Mouse (Mus musculus) hematopoietic stem cell, adult 5-6 weeks (primary cell): ENCODE measurements around the gene Padi3. TPM values are rescaled to one million over a fixed set of nuclear protein-coding genes. Genes with fewer than 3 reads are reported as not detected.

Experiments used
- ATAC-seq, 2 experiments: fragments of 125-278 bp in 1 of 2; replicated peaks in 1 of 2; 2 replicates each; pipeline ENCODE4 v1.8.0; 2016 to 2017; ENCODE audit warnings: inconsistent platforms in 2 of 2, mild to moderate bottlenecking in 2 of 2, moderate number of reproducible peaks in 2 of 2, low read depth in 1 of 2, moderate TSS enrichment in 1 of 2; ENCODE audit not compliant: low FRiP score in 2 of 2, poor library complexity in 2 of 2, severe bottlenecking in 2 of 2, insufficient read depth in 1 of 2, low TSS enrichment in 1 of 2
- total RNA-seq: library from RNA; stranded (forward); fragments of 172-1452, 232-1000 nt; gene quantifications from 2 replicates; pipeline ENCODE4 v1.2.3, GENCODE M21; 2017

Padi3 gene
- total RNA-seq, 1 experiment from 2014 or later, result 0.35 TPM

DNA sequence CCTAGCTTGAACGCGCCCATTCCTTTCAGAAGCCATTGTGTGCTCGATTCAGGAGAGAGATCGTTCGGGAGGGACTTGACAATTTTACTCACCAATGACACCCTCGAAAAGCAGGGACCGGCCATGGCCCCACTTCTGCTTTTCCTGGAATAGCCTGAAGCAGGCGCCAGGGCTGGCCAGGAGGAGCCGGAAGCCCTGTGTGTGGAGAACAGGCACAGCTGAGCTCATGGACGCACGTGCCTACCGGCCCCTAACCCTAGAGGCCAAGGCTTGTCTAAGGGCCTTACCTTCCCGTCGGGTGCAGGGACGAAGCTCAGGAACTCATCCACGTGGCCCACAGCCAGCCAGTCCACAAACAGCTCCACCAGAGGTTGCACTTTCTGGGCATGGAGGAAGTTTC lies 19.4 kb downstream of the Padi3 start:
- ATAC-seq, result no peak

DNA sequence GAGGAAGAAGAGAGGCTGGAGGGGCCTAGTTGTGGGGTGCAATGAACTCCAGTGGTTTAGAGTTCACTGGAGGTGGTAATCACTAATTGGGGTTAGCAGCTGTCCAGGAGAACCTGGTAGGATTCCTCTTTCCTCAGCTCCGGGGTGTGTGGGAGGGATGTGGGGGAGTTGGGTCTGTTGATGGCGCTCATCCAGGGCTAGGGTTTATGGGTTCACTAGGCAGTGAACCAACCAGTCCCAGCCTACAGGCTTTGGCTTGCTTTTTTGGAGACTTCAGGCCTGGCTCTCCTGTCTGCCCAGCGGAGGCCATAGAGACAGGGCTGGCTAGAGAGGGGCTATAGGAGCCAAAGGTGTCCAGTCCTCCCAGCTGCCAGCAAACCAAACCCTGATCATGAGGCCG lies 20.5 kb downstream of the Padi3 start:
- ATAC-seq, result no peak

- ATAC-seq, result peak in 1 of 2 experiments; percentile 46; a peak in 2 of 4 replicates
These were observed 21.5 kb downstream of the Padi3 start for GRCm38 (mm10) chr4:140788983-140789382.

GRCm38 (mm10) chr4:140788264-140788663 lies 22.2 kb downstream of the Padi3 start:
- ATAC-seq, result peak in 1 of 2 experiments; percentile 11; a peak in 2 of 4 replicates

DNA sequence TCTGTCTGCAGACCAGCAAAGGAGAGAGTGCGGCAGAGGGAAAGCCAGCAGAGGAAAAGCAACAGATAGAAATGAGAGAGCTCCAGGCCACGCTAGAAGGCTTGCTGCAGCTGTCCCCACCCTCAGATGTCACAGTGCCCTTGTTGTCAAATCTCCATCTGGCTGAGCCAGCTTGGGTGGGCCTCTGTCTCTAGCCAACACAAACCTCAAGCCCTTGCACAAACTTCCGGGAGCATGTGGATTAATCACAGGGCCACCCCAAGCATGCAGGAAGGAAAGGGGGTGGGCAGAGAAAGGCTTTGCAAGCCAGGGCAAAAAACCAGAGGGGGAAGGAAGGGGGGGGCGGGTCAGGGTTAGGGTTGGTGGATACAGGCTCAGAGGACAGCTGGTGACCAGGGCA lies 23.0 kb downstream of the Padi3 start:
- ATAC-seq, result peak; percentile 74 to 75

DNA sequence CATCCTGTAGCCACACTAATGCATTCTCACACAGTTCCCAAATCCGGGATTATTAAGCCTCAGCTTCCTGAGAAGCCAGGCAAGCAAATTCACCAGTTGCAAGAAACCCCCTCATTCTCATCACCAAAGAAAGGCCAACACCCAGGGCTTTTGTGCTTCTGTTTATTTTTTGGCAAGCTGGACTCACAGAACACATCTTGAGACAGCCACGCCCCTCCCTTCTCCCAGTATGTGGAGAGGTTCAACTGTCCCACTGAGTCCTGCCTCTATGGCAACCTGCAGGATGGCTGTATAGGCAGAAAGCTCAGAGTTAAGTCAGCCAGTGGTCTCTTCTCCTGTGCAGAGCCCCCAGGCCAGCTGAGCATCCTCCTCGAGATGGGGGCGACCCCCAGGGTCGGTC lies 25.2 kb downstream of the Padi3 start:
- no peak for ATAC-seq

GRCm38 (mm10) chr4:140784292-140784945 lies 26.0 kb downstream of the Padi3 start:
- ATAC-seq, result no peak

DNA sequence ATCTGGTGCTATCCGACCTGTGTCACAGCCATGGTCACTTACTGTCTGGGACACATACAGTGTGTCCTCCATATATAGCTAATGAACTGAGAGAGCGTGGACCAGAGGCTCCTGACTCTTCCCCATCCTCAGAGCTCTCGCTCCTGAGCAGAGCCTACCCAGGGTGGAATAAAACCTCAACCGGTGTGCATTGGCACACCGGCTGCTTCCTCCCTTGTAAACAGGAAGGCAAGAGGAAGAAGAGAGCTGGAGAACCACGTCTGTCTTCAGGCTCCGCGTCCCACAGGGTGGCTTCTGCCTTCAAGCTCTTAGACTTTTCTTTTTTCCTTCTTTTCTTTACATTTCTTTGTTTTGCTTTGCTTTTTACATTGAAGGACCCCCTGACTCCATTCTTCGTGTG lies 27.6 kb downstream of the Padi3 start:
- no peak; a peak in 1 of 4 replicates for ATAC-seq

- ATAC-seq, result no peak
These were observed 29.9 kb downstream of the Padi3 start for GRCm38 (mm10) chr4:140780507-140780906.

- no peak for ATAC-seq
These were observed 30.5 kb downstream of the Padi3 start for GRCm38 (mm10) chr4:140779803-140780397.

- no peak for ATAC-seq
These were observed 33.8 kb downstream of the Padi3 start for GRCm38 (mm10) chr4:140776623-140777022.

DNA sequence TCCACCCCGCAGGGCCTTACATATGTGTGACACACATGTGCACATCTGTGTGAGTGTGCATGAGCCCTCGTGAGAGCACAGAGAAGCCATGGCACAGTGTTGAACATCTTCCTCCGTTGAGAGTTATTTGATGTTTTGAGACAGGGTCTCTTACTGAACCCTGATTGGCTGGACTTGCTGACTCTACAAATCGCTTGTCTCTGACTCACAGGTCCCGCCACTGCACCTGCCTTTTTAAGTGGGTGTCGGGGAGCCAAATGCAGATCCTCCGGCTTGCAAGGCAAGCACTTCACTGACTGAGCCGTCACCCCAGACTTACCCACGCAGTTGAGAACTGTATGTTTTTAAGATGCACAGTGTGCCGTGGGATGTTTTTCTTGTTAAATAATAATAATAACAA lies 34.6 kb downstream of the Padi3 start:
- ATAC-seq, result no peak

DNA sequence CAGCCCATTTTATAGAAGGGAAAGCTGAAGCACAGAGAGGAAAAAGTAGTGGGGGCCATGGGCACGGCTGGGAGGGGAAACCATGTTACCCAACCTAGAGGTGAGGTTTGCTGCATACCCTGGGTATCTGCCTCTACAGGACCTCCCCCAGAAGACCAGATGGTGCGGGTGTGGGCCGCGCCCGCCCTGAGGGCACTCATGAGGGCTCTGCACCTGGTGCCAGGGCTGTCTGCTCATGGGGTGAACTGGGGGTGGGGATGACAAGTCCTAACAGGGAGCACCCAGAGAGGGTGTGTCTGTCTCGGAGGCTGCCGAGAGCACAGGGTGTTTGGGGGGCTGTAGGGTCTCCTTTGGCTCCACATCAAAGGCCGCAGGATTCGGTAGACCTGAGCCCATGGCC lies 35.6 kb downstream of the Padi3 start:
- no peak for ATAC-seq

DNA sequence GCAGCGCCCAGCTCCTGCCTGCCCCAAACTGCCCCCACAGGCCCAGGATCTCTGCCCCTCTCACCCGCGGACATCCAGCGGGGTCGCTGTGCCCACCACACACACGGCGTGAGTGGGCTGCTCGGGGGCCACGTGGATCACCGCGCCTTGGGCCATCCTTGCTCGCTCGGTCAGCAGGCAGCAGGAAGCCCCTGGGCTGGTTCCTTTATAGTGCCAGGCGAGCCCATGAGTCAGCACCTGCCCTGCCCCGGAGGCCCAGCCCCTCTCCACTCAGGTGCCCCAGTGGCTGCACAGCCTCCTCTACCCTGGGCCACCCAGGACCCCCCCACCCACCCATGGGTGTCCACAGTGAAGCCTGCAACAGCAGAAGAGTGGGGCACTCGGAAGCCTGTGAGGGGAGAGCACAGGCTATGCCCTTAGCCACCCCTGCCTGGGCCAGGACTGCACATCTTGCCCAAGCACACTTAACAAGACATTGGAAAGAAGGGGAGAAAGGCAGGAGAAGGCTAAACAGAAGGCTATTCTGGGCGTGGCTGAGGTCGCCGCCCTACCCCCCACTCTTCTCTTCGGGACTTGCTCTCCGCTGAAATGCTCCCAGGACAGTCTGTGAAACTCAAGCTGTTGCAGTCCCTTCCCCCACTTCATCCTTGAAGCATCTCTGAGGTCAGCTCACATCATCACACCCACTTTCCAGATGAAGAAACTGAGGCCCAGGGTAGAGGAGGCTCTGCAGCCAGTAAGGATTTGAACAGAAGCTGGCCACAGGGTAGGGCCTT lies 36.2 kb downstream of the Padi3 start, which contains the start of gene Padi4:
Gene Padi4 (minus strand): TSS at position 212 of the 776 bp plus-strand sequence.
- ATAC-seq, result peak; percentile 52 to 63; a peak in 3 of 4 replicates

DNA sequence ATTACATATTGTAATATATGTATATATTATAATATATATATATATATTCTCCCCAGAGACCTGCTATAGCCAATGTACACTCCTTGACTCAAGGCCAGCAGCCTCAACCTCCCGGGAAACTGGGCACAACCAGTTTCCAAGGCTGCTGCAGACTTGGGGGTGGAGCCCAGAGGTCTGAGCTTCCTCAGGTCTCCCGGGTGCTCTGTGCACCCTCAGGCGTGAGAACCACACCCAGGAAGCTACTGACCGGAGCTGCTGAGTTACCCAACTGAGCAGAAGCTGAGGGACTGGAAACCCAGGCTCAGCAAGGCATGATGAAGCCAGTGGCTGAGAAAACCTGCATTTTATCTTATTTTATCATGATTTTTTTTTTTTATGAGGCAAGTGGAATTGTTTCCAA lies 39.4 kb downstream of the Padi3 start:
- no peak for ATAC-seq

- peak; percentile 37; a peak in 2 of 4 replicates for ATAC-seq
These were observed 40.0 kb downstream of the Padi3 start for GRCm38 (mm10) chr4:140770433-140770832.

DNA sequence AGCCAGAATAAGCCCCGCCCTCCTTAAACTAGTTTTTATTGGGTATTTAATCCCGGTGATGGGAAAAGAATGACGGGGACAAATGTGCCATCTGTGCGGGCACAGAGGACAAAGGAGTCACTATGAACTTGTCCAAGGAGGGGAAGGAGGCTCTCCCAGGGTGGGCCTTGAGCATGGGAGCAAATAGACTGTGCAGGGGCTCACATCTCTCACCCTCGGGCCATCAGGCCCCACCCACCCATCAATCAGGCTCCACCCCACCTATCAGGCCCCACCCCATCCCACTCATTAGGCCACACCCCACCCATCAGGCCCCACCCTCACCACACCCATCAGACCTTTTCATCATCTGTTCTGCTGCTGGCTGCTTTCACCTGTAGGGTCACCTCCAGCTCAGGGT lies 41.5 kb downstream of the Padi3 start:
- no peak for ATAC-seq

DNA sequence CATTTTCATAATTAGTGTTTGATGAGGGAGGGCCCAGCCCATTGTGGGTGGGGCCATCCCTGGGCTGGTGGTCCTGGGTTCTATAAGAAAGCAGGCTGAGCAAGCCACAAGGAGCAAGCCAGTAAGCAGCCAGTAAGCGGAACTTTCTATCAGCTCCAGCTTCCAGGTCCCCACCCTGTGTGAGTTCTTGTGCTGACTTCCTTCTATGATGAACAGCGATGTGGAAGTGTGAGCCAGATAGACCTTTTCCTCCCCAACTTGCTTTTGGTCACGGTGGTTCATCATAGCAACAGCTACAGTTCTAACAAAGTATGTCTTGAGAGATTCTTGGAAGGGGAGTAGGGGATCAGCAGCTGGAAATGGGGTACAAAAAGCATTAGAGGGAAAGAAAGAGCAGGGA lies 44.5 kb downstream of the Padi3 start:
- ATAC-seq, result no peak
